Mouse (Mus musculus) heart, postnatal 25 days (tissue): Measurements from ENCODE around the gene Gm27029. TPM values are rescaled to one million over a fixed set of nuclear protein-coding genes. Genes with fewer than 3 reads are reported as not detected.
"Not testable (repeated sequence)": the region's sequence is repeated elsewhere in the genome, so short reads cannot be mapped to it uniquely, and the experiment has no call there.

Source experiments
- DNase-seq: peaks from one replicate; pipeline ENCODE4 v3.0.0; 2022; ENCODE audit warnings: low spot score
- intact Hi-C: fragments of 180-260 bp; cut with DNase I; formaldehyde crosslinking; loops from one replicate; pipeline ENCODE4 v1.15.1; 2025
- total RNA-seq, 2 experiments: library from RNA; stranded (reverse); gene quantifications; 2 replicates each; pipeline ENCODE4 v1.2.3; 2021

The Gm27029 gene
- total RNA-seq, 2 experiments from 2014 or later: 8.5 to 9.1 TPM

- intact Hi-C loops: loop anchor here (10.0 kb wide), 1 partner anchor 275 kb away; the partner anchor contains the start of gene Dhx8
- no peak for DNase-seq
Observed at GRCm38 (mm10) chr11:101459716-101460115, 35.1 kb upstream of the Gm27029 start.

GRCm38 (mm10) chr11:101458217-101458616 is 33.6 kb upstream of the Gm27029 start:
- DNase-seq: no peak
- intact Hi-C loops: loop anchor here (10.0 kb wide), 1 partner anchor 277 kb away; the partner anchor contains the start of gene Dhx8

- intact Hi-C loops: loop anchor here (10.0 kb wide), 1 partner anchor 277 kb away; the partner anchor contains the start of gene Dhx8
- no peak for DNase-seq
Observed at GRCm38 (mm10) chr11:101457631-101458030, 33.0 kb upstream of the Gm27029 start.

GRCm38 (mm10) chr11:101455627-101456026 is 31.0 kb upstream of the Gm27029 start:
- no peak for DNase-seq
- intact Hi-C loops: loop anchor here (10.0 kb wide), 1 partner anchor 279 kb away; the partner anchor contains the start of gene Dhx8

- intact Hi-C loops: loop anchor here (10.0 kb wide), 1 partner anchor 280 kb away; the partner anchor contains the start of gene Dhx8
- no peak for DNase-seq
Observed at GRCm38 (mm10) chr11:101454702-101455101, 30.1 kb upstream of the Gm27029 start.

GRCm38 (mm10) chr11:101452093-101452774 is 27.6 kb upstream of the Gm27029 start:
- intact Hi-C loops: loop anchor here (10.0 kb wide), 1 partner anchor 283 kb away; the partner anchor contains the start of gene Dhx8
- DNase-seq: no peak

- DNase-seq: no peak
- intact Hi-C loops: loop anchor here (10.0 kb wide), 1 partner anchor 283 kb away; the partner anchor contains the start of gene Dhx8
Observed at GRCm38 (mm10) chr11:101451536-101451935, 26.9 kb upstream of the Gm27029 start.

GRCm38 (mm10) chr11:101450394-101450793 is 25.8 kb upstream of the Gm27029 start:
- no peak for DNase-seq
- intact Hi-C loops: loop anchor here (10.0 kb wide), 1 partner anchor 284 kb away; the partner anchor contains the start of gene Dhx8

GRCm38 (mm10) chr11:101449596-101449995 is 25.0 kb upstream of the Gm27029 start:
- intact Hi-C loops: loop anchor here (2.0 kb wide), 1 partner anchor 13 kb away; no protein-coding TSS in a partner anchor
- DNase-seq: not testable (repeated sequence)

- intact Hi-C loops: loop anchor here (2.0 kb wide), 1 partner anchor 14 kb away; no protein-coding TSS in a partner anchor
- no peak for DNase-seq
Observed at GRCm38 (mm10) chr11:101448899-101449298, 24.3 kb upstream of the Gm27029 start.

- intact Hi-C loops: loop anchor here (2.0 kb wide), 1 partner anchor 14 kb away; no protein-coding TSS in a partner anchor
Observed at GRCm38 (mm10) chr11:101448274-101448746, 23.7 kb upstream of the Gm27029 start, which contains the start of gene Ifi35. Gene Ifi35, plus strand, starts transcription at chr11:101448407.

GRCm38 (mm10) chr11:101447786-101448185 is 23.2 kb upstream of the Gm27029 start:
- intact Hi-C loops: loop anchor here (2.0 kb wide), 1 partner anchor 15 kb away; no protein-coding TSS in a partner anchor
- no peak for DNase-seq

More at GRCm38 (mm10) chr11:101448274-101448746, 23.7 kb upstream of the Gm27029 start, which contains the start of gene Ifi35:
- DNase-seq: peak; percentile 74

- DNase-seq, intact Hi-C loops: not testable (repeated sequence)
Observed at GRCm38 (mm10) chr11:101446860-101447259, 22.3 kb upstream of the Gm27029 start.

GRCm38 (mm10) chr11:101446319-101446718 is 21.7 kb upstream of the Gm27029 start:
- DNase-seq: no peak
- intact Hi-C loops: no loop called here

- intact Hi-C loops: no loop called here
Observed at GRCm38 (mm10) chr11:101442760-101443159, 18.2 kb upstream of the Gm27029 start.

GRCm38 (mm10) chr11:101442127-101442693 is 17.6 kb upstream of the Gm27029 start, which contains the start of gene Rpl27:
Gene Rpl27, plus strand, starts transcription at chr11:101442298.
- intact Hi-C loops: no loop called here
- DNase-seq: peak; percentile 97

More at GRCm38 (mm10) chr11:101442760-101443159, 18.2 kb upstream of the Gm27029 start:
- DNase-seq: no peak

GRCm38 (mm10) chr11:101441450-101442126 is 17.0 kb upstream of the Gm27029 start:
- DNase-seq, intact Hi-C loops: not testable (repeated sequence)

- DNase-seq, intact Hi-C loops: not testable (repeated sequence)
Observed at GRCm38 (mm10) chr11:101438006-101438405, 13.4 kb upstream of the Gm27029 start.

- no peak for DNase-seq
- intact Hi-C loops: no loop called here
Observed at GRCm38 (mm10) chr11:101436916-101437315, 12.3 kb upstream of the Gm27029 start.
